Mouse (Mus musculus): ENCODE measurements around the gene Il18.

GRCm38 (mm10) chr9:50616161-50616560, 61.5 kb downstream of the Il18 start:
- TF ChIP-seq CTCF (IDR thresholded peaks at IDR 0.05; ENCODE audit: low read depth) (no peak), EP300 (IDR thresholded peaks at IDR 0.05; ENCODE audit: low read depth) (no peak)

Data from liver, embryonic 14.5 days (tissue).